Mouse (Mus musculus): Measurements from ENCODE around the gene Pld4. TPM values are rescaled to one million over a fixed set of nuclear protein-coding genes. Genes with fewer than 3 reads are reported as not detected.

Gene Pld4
- polyA plus RNA-seq, 1 experiment from 2014 or later, result 7.8 TPM

Small RNAs within 50 kb of the gene (microRNA-seq; reads per million reads assigned to microRNA genes)
- gene Mir6940, result not detected

Other genes with a start within 250 kb of the Pld4 start
- gene Tmem179, start 243.9 kb upstream of the Pld4 start, polyA plus RNA-seq (2014; fragmentation: Nextera tagmentation; extraction: Ambion mirVana), result 0.16 and 0.57 TPM in 2 replicates
- 4.7 and 5.8 TPM in 2 replicates for gene Inf2, start 171.9 kb upstream of the Pld4 start, polyA plus RNA-seq (2014; fragmentation: Nextera tagmentation; extraction: Ambion mirVana)
- 8.0 and 9.3 TPM in 2 replicates for gene Adssl1, start 140.6 kb upstream of the Pld4 start, polyA plus RNA-seq (2014; fragmentation: Nextera tagmentation; extraction: Ambion mirVana)
- gene Siva1, start 116.0 kb upstream of the Pld4 start, polyA plus RNA-seq (2014; fragmentation: Nextera tagmentation; extraction: Ambion mirVana), result 314 and 362 TPM in 2 replicates
- 50.8 and 58.5 TPM in 2 replicates for gene Akt1, start 85.8 kb upstream of the Pld4 start, polyA plus RNA-seq (2014; fragmentation: Nextera tagmentation; extraction: Ambion mirVana)
- 3.8 and 5.7 TPM in 2 replicates for gene Zbtb42, start 81.8 kb upstream of the Pld4 start, polyA plus RNA-seq (2014; fragmentation: Nextera tagmentation; extraction: Ambion mirVana)
- gene Cep170b, start 40.2 kb upstream of the Pld4 start, polyA plus RNA-seq (2014; fragmentation: Nextera tagmentation; extraction: Ambion mirVana), result 11.5 and 15.1 TPM in 2 replicates
- 0.53 and 0.86 TPM in 2 replicates for gene Ahnak2, start 42.0 kb downstream of the Pld4 start, polyA plus RNA-seq (2014; fragmentation: Nextera tagmentation; extraction: Ambion mirVana)
- 8.5 and 8.9 TPM in 2 replicates for gene Clba1, start 48.3 kb downstream of the Pld4 start, polyA plus RNA-seq (2014; fragmentation: Nextera tagmentation; extraction: Ambion mirVana)
- gene Cdca4, start 68.8 kb downstream of the Pld4 start, polyA plus RNA-seq (2014; fragmentation: Nextera tagmentation; extraction: Ambion mirVana), result 117 and 148 TPM in 2 replicates
- gene Gpr132, start 107.6 kb downstream of the Pld4 start, polyA plus RNA-seq (2014; fragmentation: Nextera tagmentation; extraction: Ambion mirVana), result 0.14 and 0.27 TPM in 2 replicates
- gene Jag2, start 169.1 kb downstream of the Pld4 start, polyA plus RNA-seq (2014; fragmentation: Nextera tagmentation; extraction: Ambion mirVana), result 2.3 and 2.9 TPM in 2 replicates
- 101 and 102 TPM in 2 replicates for gene Nudt14, start 181.5 kb downstream of the Pld4 start, polyA plus RNA-seq (2014; fragmentation: Nextera tagmentation; extraction: Ambion mirVana)
- gene Btbd6, start 215.8 kb downstream of the Pld4 start, polyA plus RNA-seq (2014; fragmentation: Nextera tagmentation; extraction: Ambion mirVana), result 22.3 and 23.1 TPM in 2 replicates
- gene Brf1, start 240.0 kb downstream of the Pld4 start, polyA plus RNA-seq (2014; fragmentation: Nextera tagmentation; extraction: Ambion mirVana), result 38.2 and 75.6 TPM in 2 replicates

Measured in kidney, embryonic 14.5 days (tissue).